Mouse (Mus musculus): ENCODE measurements around the gene Slc38a6.

DNA sequence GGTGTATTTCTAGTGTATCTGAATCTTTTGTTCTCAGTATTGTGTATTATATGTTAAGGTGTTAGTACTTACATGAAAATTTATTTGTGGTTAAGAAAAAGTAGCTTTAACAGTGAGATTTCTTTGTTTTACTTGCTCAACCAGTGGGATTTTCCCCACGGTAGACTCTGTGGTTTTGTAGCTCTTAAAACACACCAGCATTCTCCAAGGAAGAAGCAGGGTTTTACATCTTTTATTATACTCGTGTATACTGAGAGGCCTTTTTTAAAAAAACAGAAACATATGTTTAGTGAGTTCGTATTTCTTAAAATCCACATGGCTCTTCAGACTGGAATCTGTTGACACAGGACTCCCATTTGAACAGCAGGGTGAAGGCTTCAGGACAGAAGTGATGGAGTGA lies 40.8 kb downstream of the Slc38a6 start:
- TF ChIP-seq CTCF (IDR thresholded peaks at IDR 0.05; ENCODE audit: low read depth) (no peak), EP300 (IDR thresholded peaks at IDR 0.05; ENCODE audit: low read depth) (no peak)

Measured in liver, postnatal 0 days (tissue).